Mouse (Mus musculus): Measurements from ENCODE around the gene Reps2.

Gene Reps2

DNA sequence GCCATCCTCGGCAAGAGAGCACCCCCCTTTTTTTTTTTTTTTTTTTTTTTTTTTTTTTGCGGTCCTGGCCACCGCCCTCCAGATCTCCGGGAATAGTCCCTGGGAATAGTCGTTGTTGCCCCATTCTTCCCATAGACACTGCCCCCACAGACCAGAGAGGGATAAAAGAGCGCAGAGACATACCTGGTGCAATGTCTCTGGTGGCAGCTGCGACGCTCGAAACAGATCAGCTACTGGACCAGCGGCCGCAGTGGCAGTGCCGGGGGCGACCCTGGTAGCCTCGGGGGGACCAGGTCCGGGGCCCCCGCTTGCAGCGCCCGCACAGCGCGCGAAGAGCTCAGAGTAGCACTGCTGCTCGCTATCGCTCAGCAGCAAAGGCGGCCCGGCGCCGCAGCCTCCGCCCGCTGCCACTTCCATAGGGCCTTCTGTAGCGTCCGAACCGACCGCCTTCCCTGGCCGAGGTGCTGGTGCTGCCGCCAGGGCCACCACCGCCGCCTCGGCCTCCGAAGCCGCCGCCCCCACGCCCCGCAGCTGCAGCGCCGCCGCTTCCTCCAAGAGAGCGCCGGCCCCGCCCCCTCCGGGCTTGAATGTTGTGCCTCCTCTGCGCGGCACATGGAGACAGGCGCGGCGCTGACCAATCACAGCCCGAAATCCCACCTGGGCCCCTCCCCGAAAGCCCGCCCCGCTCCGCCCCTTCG, at the start of gene Reps2:
Reps2 (minus strand) TSS at position 559 of the 698 bp plus-strand sequence.
- peak; percentile 74 for DNase-seq

DNA sequence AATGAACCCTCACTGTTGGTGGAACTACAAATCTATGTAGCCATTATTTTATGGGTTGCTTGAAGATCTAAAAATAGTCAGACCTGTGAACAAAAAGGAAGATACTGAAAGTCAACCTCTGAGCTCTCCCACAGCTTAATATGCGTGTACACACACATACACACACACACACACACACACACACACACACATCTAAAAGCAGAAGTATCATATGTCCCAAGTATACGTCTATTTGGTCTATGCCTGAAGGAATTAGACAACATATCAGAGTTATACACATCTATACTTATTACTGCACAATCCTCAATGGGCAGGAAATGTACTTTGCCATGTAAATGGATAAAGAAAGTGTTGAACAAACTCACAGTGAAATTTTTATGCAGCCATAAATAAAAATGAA, 47.8 kb upstream of the Reps2 start:
- DNase-seq, result no peak

DNA sequence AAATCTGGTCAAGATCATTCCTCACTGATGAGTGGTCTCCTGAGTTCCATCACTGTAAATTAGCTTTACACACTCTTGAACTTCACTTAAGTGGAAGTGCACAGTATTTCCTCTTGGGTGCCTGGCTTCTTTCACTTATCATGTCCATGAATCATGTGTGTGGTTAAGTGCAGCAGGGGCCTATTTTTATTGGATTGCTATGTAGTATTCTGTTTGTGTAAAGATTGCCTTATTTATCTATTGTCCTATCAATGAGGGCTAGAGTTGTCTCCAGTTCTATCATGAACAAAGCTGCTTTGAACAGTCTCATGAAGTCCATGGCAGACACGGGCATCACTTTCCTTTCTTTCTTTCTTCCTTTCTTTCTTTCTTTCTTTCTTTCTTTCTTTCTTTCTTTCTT, 41.9 kb upstream of the Reps2 start:
- DNase-seq, result no peak

DNA sequence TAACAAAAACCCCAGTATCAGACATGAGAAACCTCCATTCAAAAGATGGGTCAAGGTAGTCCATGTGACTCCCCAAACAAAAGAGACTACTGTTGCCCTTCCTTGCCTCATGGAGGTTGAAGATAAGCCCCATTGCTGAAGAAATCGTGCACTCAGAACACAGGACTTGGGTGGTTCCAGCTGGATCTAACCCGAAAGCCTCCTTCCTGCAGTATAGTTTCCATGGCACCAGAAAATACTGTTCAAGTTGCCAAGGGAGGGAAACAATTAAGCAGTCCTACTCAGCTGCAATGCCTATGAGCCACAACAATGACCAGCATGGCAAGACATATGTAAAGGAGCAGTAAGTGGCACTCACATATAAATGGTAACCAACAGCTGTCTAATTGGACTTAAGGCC, 36.1 kb upstream of the Reps2 start:
- DNase-seq, result no peak

DNA sequence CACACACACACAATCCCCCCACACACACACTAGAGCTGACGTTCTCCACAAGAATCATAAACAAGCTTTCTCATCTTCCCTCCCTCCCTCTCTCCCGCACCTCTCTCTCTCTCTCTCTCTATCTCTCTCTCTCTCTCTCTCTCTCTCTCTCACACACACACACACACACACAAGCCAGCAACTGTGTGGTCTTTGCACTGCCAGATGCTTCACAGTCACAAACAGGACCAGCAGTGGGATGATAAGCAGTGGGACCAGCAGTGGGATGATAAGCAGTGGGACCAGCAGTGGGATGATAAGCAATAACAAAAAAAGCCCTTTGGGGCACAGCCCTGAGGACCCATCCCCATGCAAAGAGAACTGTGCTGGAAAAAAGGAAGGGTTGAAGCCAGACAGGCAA, 35.4 kb upstream of the Reps2 start:
- no peak for DNase-seq

DNA sequence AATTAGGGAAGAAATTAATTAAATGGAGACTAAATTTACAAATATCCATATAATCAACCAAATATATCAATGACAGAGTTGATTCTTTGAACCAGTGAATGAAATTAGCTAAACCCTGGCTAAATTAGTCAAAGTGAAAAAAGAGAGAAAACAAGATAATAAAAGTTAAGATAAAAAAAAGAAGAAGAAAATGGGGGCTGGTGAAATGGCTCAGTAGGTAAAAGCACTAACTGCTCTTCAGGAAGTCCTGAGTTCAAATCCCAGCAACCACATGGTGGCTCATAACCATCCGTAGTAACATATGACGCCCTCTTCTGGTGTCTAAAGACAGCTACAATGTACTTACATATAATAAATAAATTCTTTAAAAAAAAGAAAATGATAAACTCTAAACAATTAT, 22.7 kb upstream of the Reps2 start:
- no peak for DNase-seq

DNA sequence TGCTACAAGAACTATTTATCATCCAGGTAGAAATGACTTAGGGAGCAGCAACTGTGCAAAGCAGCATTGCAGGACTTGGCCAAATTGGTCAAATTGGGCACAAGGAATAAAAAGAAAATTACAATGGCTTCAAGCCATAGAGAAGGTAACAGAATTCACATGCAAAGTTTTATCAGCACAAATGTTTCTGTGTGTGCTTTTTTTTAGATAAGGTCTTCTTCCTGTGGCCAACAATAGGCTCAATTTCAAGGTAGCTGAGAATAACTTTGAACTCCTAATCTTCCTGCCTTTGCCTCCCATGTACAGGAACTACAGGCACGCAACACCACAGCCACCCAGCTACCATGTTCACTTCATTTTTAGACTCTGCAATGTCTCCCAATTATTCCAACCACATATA, 16.7 kb upstream of the Reps2 start:
- DNase-seq, result no peak

DNA sequence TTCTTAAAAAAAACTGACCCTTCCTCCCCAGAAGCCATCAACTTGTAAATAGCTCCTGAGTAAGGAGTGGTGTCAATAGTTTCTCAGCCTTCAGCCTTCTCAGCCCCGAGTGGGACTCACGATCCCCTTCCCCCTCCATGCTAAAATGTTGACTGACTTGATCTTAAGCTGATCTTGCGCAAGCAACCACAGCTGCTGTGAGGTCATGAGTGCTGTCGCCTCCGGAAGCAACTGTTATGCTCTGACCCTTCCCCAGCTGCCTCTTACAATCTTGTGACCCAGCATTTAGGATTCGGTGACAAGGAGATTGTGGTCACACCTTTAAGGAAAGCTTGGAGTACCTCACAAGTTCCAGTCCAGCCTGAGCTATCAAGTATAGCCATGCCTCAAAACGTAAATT, 10.1 kb upstream of the Reps2 start:
- no peak for DNase-seq

DNA sequence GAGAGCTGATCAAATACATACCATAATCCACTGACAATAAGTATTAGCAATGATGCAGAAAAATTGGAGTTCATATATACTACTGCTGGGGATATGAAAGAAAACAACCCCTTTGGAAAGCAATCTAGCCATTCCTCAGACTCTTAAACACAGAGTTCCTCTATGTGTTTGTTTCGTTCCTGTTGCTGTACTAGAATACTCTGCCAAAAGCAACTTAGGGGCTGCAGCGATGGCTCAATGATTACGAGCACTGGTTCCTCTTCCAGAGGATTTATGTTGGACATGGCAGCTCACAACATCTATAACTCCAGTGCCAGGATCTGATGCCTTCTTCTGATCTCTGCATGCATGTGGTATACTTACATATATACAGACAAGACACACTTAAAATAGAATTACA, 9.0 kb upstream of the Reps2 start:
- DNase-seq, result no peak

DNA sequence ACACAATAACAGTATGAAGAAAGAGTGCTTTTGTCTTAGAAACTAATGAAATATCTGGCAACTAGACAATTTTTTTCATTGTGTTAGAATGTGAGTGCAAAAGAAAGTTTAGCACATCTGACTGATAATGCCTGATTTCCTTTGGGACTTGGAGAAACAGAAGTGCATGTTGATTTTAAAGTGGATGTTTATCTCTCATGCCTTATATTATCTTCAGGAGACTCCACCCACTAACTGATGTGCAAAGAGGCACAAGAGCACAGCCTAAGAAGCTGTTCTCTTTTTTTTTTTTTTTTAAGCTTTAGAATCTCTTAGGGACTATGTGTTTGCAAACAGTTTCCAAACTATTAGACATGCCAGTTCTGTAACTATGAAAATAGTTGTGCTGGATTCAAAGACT, 7.7 kb upstream of the Reps2 start:
- no peak for DNase-seq

DNA sequence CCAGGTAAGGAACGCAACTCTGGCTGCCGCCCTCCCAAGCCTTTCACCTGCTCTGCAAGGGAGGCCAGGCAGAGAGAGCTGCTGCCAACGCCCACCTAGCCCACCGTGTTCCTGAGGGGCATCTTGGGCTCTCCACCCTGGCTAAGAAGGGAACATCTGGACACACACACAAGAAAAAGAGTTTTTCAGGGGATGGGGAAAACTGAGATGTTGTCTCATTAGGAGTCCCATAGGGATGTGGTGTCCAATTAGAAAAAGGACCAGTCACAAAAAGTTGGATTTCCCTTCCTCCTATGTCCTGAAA, 292 bp upstream of the Reps2 start:
- no peak for DNase-seq

DNA sequence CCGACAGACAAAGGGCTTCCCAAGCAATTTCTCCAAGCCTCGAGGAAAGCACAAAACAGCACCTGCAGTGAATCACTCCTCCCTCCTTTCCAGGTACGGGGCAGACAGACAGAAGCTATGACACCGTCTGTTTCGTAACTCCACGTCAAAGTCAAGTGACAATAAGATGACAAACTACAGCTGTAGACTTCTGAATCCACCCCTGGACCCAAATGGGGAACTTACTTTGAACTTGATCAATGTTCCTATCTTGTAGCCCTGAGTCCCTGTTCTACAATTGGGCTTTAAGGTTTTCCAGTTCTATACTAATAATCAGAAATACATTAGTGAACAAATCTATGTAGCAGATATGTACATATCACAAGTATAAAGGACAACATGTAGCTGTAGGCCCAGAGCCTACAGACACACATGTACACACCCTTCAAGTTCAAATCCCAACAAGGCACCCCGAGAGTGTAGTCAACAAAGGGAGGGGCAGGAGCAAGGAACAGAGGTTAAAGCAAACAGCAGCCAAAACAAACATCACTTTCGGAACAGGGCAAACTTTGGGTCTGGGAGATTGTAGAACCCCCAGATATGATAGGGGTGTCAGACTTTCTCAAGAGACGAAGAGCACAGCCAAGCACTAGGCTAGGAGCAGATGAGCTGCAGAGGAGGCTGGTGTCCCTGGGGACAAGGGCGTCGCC, 903 bp downstream of the Reps2 start:
- no peak for DNase-seq

DNA sequence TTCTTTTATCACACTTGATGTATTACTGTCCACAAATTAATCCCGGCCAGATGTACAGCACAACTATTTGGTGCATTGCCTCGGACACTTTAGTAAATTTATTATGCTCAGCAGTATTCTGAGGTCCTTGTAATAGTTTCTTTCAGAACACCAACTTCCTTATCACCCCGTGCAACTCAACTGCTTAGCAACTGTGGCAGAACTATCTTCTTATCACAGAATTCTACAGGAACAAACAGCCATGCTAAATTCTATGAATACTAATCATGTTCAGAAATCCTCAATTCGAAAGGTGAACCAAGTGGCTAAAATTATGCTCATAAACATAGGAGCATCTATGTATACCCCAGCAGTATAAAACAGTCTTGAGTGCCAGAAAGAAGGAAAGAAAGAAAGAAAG, 1.7 kb downstream of the Reps2 start:
- no peak for DNase-seq

DNA sequence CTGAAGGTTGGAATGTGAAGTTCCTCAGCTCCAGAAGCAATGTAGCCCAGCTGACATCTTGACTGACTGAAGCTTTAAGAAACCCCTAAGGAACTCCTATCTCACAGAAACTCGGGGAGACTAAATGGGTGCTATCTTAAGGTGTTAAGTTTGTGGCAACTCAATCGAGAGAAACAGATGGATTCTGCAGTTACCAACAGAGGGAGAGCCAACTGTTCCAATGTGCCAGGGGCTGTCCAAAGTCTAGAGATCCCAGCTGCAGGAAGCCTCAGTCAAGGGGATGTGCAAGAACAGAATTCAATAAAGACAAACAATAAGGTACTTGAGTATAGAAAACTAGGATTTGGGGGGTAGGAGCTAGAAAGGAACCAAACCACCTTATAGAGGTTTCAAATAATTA, 8.3 kb downstream of the Reps2 start:
- no peak for DNase-seq

DNA sequence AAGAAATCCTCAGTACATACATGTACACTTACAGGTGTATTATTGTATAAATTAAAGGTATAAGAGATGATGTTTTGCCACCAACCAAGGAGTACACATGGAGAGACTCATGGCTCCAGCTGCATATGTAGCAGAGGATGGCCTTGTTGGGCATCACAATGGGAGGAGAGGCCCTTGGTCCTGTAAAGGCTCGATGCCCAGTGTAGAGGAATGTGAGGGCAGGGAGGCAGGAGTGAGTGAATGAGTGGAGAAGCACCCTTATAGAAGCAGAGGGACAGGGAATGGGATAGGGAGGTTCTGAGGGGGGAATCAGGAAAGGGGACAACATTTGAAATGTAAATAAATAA, 21.4 kb downstream of the Reps2 start:
- no peak for DNase-seq

DNA sequence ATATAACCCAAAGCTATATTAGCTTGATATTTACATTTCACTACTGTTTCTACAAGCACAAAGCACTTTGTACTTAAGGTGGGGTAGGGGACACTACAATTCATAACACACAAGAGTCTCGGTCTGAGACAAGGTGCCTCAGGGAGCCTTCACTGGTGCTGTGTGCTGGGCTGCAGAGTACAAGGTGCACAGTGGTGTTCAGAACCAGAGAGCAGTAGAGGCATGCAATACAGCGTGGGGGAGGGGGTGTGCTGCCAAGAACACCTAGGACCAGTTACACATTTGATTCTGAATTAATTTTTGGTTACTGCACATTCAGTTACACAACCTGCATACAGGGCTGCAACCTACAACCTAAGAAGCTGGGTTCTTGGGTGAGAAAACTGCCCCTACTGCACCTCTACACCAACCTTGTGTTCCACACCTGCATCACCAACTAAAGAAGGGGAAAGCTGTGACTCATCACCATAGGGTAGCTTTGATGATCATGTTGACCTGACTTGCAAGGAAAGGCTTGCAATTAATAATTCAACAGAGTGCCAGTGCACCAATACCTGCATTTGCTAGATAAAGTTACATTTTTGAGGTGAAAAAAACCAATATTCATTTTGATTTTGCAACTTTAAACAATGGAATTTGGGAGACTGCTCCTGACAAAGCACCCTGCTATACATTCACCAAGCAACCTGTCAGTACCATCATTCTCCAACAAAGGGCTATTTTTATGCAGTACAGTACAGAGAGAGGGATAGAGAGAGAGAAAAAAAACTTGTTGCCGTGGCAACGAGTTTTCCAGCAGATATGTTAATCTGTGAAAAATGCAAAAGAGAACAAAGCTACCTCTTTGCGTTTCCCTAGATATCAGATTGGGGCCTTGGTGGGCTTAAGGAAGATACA, 22.0 kb downstream of the Reps2 start:
- peak; percentile 7 for DNase-seq

DNA sequence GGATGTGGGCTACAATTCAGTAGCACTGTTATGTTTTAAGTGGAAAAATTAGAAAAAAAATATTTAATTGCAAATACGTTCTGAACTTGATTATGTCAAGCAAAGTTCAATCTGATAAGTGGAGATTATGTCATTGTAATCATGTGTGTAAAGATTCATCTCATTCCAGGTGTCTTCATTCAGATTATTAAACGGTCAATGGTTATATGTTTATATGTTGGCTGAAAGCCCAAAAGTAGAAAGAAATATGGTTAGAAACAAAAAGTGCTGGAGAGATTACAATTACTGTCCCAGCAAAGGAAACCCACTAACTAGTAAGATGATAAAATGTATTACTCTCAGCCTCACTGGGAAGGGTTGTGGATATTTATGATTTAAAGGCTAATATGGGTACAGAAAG, 23.7 kb downstream of the Reps2 start:
- no peak for DNase-seq

DNA sequence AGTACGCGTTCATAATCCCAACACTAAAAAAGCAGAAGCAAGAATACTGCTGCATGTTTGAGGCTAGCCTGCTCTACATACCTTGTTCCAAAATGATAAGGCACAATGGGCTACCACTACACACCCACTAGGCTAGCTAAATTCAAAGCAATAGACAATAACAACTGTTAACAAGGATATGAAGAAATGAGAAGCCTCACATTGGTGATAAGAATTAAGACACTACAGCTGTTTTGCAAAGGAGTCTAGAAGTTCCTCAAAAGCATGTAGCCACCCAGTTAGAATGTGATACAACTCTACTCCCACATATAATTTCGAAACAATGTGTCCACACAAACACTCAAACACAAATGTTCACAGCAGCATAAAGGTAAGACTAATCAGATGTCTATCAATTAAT, 24.9 kb downstream of the Reps2 start:
- no peak for DNase-seq

DNA sequence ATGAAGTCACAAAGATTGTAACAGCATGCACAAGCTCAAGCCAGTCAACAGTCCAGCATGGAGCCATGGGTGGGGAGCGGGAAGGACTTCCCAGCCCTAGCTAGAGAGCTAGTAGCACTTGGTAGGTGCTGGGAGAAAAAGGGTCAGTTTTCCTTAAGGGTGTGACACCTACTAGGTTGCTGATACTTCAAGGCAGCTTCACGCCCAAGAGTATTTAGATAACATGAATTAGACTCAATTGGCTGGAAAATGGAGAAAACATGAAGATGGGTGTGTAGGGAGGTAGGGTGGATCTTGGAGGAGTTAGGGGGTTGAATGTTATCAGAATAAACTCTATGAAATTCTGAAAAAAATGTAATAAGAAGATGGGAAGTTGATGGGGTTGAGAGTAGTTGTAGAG, 37.3 kb downstream of the Reps2 start:
- DNase-seq, result no peak

DNA sequence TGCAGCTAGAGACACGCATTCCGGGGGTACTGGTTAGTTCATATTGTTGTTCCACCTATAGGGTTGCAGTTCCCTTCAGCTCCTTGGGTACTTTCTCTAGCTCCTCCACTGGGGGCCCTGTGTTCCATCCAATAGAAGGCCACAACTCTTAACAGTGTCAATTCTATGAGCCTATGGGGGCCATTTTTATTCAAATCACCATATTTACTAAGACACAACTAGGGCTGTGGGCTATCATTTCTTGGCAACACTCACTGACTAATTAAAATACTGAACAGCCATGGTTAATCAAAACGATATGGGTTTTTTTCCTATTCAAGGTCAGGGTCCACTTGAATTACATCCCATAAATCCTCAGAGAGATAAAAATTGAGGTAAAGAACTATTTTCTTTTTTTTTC, 43.8 kb downstream of the Reps2 start:
- no peak for DNase-seq

DNA sequence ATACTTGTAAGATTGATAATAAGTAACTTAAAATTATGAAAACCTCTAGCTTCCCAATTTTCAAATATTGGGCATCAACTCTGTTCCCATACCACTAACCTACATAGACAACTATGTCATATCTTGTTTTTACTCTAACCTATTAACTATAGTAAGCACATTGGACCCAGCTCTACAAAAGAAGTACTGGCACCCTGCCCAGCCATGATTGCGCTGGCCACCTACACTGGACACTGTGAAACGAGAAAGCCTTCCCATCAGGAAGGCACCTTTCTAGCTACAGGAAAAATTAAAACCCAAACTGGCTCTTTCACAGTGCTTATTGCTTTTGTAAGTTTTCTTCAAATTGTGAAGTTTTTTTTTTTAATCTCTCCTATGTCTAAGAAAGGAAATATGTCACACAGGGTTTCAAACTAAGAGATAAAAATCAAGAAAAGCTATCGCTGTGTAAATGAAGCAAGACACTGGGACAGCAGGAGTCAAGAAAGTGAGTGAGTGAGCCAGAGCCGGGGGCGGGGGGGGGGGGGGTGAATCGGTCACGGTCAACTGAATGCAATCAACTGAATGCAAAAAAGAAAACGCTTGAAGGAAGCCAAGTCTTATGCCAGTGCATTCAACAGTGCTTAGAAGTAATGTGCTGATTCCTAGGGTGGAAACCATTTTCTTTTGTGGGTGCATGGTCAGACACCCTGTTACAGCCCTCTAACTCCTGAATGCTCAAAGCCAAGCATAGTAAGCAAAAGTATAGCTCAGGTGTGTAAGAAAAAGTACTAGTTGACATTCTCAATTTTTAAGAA, 52.2 kb downstream of the Reps2 start:
- peak; percentile 5 for DNase-seq

DNA sequence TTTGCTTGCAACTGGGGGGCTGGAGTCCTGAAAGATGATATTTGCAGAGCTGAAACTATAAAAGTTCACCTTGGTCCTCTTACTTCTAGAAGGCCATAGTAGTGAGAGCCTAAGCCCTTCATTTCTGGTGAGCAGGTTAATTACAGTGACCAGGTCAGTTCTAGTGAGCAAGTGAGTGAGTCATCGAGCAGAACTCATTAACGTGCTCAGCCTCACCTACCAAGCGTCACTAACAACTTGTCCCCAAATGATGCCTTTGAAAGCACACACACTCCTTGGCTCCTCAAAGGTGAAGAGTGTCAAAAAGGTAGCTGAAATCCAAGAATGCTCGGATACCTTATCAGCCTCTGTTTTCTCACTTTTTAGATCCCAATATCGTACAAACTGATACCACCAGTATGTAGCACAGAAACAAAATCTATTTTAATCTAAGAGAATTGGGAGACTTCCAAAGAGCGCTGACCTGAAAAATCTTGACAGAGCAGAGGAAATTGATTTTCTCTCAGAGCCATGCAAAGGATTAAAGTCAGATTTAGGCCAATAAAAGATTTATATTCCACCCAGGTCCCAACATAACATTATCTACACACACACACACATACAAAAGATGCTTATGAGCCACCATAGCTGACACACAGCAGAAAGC, 53.2 kb downstream of the Reps2 start:
- DNase-seq, result no peak

All from right cerebral cortex, postnatal 4 days (tissue).